Mouse (Mus musculus): Measurements from ENCODE around the gene C730034F03Rik.

DNA sequence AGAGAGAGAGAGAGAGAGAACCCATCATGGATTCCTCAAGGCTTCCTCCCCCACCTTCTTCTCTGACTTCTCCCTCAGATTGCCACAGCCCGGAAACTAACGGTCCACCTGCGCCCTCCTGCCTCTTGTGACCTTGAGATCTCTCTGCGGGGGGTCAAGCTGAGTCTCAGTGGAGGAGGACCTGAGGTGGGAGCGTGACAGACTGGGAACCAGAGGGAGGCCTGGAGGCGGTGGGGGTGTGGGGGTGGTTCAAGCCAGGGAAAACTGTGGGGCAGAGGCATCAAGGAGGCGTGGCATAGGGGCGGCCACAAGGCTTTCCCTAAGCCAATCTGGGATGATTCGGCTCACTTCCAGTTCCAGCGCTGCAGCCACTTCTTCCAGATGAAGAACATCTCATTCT, 30.9 kb downstream of the C730034F03Rik start:
- TF ChIP-seq CTCF (IDR thresholded peaks at IDR 0.05; ENCODE audit: borderline replicate concordance, control insufficient read depth, extremely low read depth, insufficient read depth, low read length, poor library complexity) (no peak), POLR2A (IDR thresholded peaks at IDR 0.05; ENCODE audit: control insufficient read depth, extremely low read depth, insufficient read depth, low read length, poor library complexity) (no peak)
